Mouse (Mus musculus): ENCODE measurements around the gene Tyk2.

The Tyk2 gene

DNA sequence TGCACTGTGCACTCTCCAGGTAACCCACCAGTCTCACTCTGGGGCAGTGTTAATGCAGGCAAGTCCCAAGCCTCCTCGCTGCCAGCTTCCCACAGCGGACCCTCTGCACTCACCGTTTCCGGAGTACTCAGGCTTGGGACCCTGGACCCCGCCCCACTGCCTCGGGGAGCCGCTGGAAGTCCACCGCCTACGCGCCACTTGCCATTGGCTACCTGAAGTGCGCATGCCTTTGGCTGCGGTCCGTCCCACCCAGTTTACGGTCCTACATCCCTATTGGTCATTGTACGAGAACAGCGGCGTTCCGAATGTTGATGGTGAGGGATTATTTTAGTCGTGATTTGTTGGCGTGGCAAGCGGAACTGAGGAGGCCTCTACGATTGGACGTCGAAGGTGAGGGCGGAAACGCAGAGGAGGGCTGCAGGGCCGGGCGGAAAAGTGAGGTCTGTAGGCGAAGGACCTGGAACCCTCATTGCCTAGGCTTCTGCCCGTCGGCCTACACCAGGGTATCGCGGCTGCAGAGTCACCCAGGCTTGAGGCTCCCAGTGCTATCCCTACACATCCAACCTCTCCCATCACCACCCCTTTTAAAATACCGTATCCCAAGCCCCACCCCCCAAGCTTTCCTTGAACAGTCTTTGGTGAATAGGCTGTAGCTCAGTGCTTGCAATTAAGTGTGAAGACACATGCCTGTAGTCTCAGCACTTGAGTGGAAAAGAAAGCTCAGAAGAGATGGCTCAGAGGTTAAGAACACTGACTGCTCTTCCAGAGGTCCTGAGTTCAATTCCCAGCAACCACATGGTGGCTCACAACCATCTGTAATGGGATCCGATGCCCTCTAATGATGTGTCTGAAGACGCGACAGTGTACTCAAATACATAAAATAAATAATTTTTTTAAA is at the start of gene Tyk2:
TSS of gene Tyk2 (minus strand) at position 185 of the 898 bp plus-strand sequence.
- DNase-seq (ENCODE audit: low read depth, low spot score): peak; percentile 96

DNA sequence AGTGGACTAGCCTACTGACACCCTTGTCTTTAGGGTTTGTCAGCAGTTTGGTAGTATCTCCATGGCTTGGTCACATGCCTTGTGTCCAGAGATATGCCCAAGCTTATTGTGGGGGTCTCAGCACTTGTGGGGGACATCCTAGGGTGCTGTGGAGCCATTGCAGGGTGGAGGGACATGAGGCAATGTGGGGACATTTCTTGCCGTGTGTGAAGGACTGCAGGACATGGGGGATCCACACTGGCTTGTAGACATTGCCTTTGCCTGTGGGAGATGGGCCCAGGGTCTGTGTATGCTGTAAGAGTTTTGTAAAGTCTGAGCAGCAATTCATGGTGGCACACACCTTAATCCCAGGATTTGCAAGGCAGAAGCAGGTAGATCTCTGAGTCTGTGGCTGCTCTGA is 49.8 kb upstream of the Tyk2 start:
- DNase-seq (ENCODE audit: low read depth, low spot score): no peak

DNA sequence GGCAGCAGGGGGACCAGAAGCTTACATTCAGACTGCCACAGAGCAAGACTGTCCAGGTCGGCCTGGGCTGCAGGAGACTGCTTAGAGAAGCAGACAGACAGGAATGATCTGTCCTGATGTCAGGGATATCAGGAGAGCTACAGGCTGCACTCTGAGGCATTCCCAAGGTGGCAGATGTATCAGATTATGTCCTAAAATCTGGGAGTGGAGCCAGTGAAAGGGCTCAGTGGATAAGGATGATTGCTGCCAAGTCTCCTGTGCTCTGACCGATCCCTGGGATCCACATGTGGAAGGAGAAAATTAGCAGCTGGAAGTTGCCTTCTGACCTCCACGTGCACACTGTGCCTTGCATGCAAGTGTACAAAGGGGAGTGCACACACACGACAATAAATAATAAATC is 49.4 kb upstream of the Tyk2 start:
- DNase-seq (ENCODE audit: low read depth, low spot score): no peak

DNA sequence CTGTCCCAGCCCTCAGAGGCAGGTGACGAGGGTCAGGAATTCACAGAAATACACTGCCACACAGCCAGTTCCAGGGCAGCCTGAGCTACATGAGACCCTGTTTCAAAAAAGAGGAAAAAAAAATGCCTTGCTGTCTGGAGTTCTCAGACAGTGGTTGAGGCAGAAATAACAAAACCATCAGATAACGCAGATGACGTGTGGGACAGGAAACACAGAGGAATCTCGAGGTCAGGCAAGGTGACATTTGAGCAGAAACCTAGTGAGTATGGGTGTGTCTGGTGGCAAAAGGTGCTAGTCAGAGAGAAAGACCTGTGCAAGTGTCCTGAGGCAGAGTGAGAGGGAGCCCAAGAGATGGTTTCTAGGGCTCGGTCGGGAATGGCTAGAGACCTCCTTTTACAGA is 41.3 kb upstream of the Tyk2 start:
- DNase-seq (ENCODE audit: low read depth, low spot score): no peak

DNA sequence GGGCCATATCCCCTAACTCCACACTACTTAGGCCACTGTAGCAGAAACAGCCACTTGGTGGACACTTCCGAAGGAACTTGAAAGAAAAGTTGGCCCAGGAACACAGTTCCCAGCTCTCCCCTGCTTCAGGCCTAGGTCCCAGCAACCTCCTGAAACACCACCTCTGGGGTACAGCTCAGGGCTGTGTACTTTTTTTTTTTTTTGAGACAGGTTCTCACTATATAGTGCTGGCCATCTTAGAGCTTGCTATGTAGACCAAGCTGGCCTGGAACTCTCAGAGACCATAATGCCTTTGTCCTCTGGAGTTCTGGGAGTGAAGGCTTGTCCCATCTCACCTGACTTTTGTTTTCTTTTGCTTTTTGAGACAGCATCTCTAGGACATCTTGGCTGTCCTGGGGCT is 38.1 kb upstream of the Tyk2 start:
- DNase-seq (ENCODE audit: low read depth, low spot score): no peak

DNA sequence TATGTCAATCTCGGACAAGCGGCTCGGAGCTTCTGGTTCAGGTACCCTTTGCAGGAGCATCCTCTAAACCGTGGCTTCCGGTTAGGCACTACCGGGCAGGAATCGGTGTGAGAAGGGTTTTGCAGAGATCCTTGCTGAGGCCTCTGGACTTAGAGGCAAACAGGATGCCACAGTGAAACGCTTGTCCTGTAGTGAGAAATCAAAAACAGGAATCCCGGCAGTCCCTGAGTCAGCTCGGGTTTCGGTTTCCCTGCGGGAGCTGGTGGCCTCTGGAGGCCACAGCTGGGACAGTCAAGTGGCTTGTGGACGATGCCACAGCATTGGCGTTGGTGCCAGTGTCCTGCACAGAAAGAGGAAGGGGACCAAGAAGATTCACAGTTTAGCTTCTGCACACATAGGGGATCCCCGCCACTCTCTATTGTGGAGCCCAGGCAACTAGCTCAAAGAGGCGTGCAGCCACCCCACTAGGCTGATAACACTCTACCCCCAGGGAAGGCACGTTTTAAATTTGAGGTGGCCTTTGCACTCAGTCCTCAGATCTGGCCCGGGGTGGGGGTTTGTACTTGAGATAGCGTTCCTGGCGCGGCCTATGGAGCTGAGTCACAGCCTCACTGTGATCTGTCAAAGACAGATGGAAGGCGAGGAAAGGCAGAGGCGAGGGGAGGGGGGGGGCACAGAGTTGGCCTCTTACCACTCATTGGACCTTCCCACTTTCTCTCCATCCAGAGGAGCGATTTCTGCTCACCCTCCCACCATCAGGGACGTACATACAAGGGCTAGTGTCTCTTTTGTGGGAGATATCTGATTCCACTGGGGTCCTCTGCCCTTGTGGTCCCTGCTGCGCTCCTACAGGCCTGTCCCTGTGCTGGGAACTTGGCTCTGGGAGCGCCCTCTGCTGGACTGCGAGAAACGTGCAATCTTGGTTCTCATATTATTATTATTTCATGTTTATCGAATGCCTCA is 37.4 kb upstream of the Tyk2 start:
- DNase-seq (ENCODE audit: low read depth, low spot score): no peak

DNA sequence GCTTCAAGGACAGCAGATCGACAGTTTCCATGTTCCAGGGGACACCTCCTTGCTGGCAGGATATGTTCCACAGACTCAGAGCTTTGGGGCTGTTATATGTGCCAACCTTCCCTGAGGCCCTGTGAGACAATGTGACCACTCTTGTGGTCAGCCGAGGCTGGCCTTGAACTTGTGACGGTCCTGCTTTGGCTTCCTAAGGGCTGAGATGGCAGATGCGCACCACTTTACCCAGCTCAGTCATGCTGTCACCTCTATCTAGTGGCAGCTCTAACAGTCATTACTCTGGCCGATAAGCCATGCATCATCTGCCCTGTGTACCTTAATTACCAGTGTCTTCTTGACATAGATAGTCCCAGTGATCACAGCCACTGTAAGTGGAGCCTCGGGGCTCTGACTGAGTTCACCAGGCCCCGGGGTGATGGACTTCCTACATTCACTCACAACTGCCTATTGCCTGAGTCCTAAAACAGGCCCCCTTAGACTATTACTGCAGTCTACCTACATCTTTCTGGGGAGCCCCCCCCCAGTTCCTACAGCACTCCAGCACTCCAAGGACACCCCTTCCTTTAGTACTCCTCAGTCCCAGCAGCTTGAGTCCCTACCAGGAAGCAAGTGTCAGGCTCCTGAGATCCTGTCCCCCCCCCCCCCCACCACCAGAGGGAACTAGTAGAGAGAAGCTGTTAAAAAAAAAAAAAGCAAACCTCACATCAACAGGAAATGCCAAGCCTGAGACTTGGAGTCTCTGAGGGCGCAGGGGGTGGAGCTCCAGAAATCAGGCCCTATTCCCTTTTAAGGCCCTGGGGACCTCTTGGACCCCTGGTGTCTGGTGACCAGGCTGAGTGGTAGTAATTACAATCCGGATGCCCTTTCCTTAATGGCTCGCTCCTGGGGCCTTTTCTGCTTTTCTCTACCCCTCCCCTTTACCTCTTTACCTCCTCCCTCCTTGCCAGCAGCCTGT is 36.4 kb upstream of the Tyk2 start:
- DNase-seq (ENCODE audit: low read depth, low spot score): no peak

DNA sequence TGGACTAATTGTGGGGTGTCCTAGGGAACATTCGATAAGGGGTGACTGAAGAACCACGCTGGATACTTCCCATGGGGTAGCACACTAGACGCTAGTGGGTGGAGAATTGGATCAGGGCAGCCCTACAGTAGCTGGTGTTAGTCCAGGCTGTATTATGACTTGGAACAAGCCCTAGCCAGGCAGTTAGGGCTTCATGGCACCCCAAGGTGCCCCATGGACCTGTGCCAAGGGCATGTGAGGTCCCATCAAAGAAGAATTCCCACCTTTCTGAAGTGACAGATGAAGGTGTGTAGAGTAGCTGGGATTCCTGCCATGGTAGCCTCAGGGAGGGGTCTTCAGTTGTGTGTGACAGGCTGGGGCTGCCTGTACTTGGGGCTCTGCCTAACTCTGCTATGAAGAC is 35.5 kb upstream of the Tyk2 start:
- DNase-seq (ENCODE audit: low read depth, low spot score): no peak

DNA sequence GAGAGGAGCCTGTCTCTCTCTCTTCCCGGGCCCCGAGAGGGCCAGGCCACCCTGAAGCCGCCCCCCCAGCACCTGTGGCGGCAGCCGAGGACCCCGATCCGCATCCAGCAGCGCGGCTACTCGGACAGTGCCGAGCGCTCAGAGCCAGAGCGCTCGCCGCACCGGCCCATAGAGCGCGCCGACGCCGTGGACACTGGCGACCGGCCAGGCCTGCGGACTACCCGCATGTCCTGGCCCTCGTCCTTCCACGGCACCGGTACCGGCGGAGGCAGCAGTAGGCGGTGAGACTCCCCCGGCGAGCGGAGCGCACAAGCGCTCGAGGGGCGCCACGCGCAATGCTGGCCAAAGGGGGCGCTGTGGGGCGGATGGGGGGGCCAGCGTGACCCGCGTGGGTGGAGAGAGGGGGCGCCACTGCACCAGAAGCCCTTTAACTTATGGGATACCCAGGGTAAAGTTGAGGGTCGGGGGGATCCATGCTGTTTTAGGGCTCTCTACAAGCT is 35.0 kb upstream of the Tyk2 start:
- no peak for DNase-seq (ENCODE audit: low read depth, low spot score)

DNA sequence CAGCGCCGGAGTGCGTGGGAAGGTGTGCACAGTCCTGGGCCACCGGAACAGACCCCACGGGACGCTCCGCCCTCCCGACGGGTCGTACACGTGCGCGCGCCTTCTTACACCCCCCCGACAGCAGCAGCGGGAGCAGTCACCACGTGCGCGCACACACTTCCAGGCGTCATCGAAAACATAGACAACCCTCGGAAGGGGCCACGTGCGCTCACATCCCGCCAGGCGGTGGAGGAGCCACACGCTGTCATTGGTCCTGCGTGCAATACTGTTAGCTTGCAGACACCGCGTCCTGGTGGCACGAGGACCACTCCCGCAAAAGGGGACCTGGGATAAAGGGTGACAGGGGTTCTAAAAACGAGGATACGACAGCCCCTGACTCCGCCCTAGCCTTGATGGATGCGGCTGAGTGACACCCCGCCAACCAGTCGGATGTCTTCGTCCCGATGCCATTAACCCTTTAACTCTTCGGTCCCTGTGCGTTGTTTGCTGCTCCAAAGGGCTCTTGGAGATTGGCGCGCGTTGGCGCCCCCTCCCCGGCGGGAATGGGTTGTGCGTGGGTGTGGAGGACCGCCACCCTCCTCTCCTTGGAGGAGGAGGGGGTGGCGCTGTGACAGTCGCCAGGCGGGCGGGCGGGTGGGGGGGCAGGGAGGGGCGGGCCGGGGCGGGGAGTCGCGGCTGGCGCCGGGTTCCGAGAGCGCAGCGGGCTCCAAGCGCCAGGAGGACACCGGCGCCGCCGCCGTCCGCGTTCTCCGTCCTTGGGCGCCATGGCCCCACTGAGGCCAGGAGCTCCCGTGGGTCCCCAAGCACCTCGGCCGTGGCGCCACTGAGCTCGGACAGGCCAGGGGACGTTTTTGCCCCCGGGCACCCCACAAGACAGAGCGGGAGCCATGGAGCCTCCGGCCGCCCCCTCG is 34.3 kb upstream of the Tyk2 start, which contains the start of gene Pde4a:
TSS of gene Pde4a (plus strand) at position 674 of the 911 bp plus-strand sequence.
- DNase-seq (ENCODE audit: low read depth, low spot score): no peak

DNA sequence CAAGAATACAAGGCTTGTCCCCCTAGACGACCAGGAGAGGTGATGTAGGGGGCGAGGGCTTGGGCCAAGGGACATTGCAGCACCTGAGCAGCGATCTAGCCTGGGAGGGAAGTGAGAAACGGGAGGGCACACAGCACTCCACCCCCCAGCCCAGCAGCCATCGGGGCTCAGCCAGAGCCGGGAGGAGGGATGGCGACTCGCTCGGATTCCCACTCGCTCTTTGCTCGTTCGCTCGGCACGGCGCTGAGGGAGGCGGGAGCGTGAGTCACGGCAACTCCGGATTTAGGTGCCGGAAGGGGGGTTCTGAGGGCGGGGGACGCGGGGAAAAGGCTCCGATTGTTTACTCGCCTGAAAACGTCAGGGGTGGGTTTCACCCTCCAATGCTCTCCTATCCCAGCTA is 33.0 kb upstream of the Tyk2 start:
- no peak for DNase-seq (ENCODE audit: low read depth, low spot score)

DNA sequence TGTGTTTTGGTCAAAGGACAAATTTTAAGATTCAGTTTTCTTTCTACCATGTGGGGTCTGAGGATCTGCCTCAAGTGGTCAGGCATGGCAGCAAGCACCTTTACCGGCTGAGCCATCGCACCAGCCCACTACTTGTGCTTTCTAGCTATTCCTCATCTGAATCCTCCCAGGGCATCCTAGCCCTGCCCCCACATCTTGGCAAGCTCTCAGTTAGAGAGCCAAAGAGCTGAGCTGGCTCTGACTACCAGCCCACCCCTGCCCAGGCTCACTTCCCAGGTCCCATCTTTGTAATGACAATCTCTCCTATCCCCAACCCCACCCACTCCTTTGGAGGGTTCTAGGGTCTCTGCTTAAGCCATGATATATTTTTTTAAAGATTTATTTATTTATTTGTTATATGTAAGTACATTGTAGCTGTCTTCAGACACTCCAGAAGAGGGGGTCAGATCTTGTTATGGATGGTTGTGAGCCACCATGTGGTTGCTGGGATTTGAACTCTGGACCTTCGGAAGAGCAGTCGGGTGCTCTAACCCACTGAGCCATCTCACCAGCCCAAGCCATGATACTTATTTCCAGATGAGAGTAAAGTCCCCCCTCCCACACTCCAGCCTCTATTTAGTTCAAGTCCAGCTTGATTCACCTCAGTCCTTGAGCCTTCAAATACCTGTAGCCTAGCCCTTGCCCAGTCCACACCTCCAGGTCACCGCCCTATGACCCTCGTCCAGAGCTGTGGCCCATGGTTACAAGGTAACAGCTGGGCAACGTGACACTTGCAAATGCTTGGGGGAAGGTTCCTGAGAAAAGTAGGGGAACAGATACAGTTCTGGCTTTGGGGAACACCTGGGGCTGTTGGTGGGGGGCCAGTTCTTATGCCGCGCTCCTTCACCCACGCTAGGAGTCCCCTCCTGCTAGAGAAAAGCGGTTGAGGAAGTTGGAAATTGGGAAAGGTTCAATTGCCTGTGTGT is 32.3 kb upstream of the Tyk2 start:
- no peak for DNase-seq (ENCODE audit: low read depth, low spot score)

DNA sequence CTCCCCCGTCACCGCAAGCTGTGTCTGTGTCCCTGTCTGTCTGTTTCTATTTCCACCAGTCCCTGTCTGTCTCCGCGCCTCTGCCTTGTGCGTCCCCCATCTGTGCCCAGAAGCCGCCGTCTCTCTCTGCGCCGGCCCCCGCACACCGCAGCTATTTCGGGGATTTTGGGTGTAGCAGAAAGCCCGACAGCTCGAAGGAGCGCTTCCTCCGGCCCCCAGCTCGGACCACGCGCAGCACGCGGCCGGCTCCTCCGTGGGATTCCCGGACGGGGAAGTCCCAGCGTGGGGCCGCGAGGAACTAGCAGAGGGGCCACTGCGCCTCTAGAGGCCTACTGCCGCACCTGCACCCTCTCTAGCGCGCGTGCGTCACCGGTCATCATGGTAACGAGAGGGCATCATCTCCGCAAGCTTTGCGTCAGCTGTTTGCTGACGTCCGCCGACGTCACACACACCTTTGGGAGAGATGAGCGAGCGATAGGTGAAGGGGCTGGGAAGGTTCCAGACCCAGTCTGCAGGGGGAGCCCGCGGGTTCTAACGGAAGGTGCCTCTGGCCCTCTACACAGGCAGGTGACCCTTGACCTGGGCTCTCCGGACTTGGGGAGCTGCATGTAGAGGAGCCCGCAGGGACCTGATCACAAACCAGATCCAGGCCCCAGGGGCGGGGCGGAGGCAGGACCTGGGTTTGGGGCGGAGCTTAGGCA is 30.3 kb upstream of the Tyk2 start:
- DNase-seq (ENCODE audit: low read depth, low spot score): peak; percentile 95

DNA sequence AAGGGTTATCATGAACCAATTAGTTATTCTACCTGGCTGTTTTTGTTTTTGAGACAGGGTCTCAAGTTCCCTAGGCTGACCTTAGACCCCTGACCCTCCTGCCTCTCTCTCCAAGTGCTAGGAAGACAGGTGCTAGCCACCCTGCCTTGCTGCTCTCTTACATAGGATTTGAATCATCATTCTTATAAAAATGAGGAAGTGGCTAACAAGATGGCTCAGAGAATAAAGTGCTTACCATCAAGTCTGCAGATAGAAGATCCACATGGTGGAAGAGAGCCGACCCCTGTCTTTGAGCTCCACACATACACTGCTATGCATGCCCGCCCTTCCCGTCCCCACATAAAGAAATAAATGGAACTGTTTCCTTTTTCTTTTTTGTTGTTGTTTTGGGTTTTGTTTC is 23.7 kb upstream of the Tyk2 start:
- no peak for DNase-seq (ENCODE audit: low read depth, low spot score)

DNA sequence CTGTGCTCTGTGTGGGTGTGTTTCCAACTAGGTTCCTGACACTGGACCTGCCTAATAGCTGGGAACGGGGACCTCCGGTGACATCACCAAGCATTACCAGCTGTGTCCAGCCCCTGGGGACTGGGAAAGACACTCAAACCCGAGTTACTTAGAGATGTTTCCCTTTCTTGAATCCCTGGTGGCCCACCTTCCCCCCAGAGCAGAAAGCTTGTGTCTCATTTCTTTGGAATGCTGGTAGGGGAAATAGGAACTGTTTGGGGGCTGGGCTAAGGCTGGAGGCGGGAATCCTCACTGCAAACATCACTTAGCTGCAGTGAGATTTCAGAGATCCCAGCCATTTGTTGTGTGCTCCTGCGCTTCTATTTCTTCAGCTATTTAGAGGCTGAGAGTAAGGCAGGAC is 22.8 kb upstream of the Tyk2 start:
- no peak for DNase-seq (ENCODE audit: low read depth, low spot score)

DNA sequence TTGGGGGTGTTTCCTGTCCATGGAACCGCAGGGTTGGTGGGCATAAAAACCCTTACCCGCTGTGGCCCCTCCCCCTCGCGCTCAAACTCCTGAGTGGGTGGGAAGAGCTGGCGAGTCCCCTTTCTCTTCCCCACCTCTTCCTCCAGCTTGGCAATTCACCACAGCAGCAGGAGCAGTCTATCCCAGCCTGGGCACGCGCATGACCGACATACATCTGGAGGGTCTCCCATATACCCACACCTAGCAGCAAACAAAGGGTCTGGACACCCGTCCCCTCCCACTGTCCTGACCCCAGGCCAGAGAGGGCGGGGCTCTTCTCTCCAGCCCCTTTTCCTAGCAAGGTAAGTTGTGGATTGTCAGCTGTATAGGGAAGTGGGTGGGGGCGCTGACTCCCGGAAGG is 22.3 kb upstream of the Tyk2 start:
- no peak for DNase-seq (ENCODE audit: low read depth, low spot score)

DNA sequence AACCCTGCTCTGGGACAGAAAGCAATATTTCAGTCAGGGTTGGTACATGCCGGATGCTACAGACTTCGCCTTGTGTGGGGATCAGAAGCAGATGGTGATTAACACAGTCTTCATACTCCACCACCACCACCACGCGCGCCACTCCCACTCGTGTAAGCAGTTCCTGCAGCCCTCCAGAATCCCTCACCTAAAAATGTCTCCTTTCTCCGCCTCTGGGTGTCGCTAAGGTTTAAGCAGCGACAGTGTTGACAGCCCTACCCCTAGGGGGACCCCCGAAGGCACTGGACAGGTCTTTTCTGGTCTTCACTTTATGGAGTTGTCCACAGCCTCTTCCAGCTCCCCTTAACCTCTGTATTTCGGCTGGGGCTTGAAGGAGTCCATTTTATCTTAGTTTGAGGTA is 21.7 kb upstream of the Tyk2 start:
- DNase-seq (ENCODE audit: low read depth, low spot score): no peak

Data from WW6 (cell line).